Mouse (Mus musculus): ENCODE measurements at regions not wholly inside any gene's neighbourhood (a gene's known extent, or its start where the extent isn't known, plus 50 kb on each side); places are given as distances from the start of the nearest gene placed in this dataset.

DNA sequence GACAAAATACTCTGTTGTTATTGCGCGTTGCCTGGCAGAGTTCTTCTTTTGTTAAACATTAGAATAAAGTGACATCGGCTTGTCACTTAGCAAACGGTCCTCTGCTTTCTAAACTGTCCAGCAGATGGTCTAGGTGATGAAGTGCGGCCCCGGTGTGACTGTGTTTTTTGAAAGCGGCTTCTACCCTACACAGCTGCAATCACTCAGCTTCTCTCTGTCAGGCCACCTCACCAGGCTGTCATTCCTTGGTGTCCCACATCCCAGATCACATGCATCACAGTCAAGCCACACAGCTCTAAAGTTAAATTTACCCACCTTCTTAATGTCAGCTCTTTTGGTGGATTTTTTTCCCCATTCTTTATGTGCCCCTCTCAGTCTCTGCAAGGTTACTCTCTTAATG is 282.0 kb upstream of the Kif2a start:
- no peaks in the 10 kb centered on the region for H3K27me3 ChIP-seq (ENCODE audit: control insufficient read depth, insufficient read depth, low read length)
- H3K9me3 ChIP-seq (ENCODE audit: control insufficient read depth, low read depth, low read length) = no peaks in the 10 kb centered on the region
- ATAC-seq (ENCODE audit: insufficient number of reproducible peaks, insufficient read depth, low FRiP score, low read depth) = no peak
- no peak overlapping the region for H3K4me3 ChIP-seq (ENCODE audit: low read depth, low read length)
- no peaks in the 10 kb centered on the region for H3K36me3 ChIP-seq (ENCODE audit: control insufficient read depth, insufficient read depth, low read length)
- WGBS = 45% methylated on average over 7 of the region's 7 CpGs
- no peak overlapping the region for H3K4me2 ChIP-seq (replicated peaks; ENCODE audit: low read depth, low read length)
- H3K9ac ChIP-seq (replicated peaks; ENCODE audit: low read depth, low read length) = no peak overlapping the region
- no peak overlapping the region for H3K27ac ChIP-seq (ENCODE audit: low read length)
- H3K4me1 ChIP-seq (ENCODE audit: control insufficient read depth, insufficient read depth, low read length) = no peaks in the 10 kb centered on the region

DNA sequence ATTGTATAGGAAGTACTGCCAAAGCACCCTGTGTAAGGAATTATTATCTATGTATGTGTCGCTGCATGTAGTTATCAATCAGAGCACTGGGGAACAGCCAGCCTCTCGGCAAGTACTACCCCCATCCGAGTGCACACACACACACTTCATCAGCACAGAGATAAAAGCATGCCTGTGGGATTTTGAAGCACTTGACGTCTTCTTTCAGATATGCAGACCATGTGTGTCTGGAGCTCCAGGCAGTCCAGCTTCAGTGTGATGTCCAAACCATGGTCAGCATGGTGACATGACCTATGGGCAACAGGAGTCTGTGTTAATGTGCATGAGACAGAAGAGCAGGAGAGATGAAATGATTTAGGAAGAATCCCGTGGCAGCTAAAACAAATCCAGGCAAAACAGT is 281.4 kb upstream of the Kif2a start:
- Histone ChIP-seq H3K4me1 (ENCODE audit: control insufficient read depth, insufficient read depth, low read length) (no peaks in the 10 kb centered on the region), H3K4me3 (ENCODE audit: low read depth, low read length) (no peak overlapping the region), H3K9me3 (ENCODE audit: control insufficient read depth, low read depth, low read length) (no peaks in the 10 kb centered on the region), H3K4me2 (replicated peaks; ENCODE audit: low read depth, low read length) (no peak overlapping the region), H3K27me3 (ENCODE audit: control insufficient read depth, insufficient read depth, low read length) (no peaks in the 10 kb centered on the region), H3K9ac (replicated peaks; ENCODE audit: low read depth, low read length) (no peak overlapping the region), H3K27ac (ENCODE audit: low read length) (no peak overlapping the region), H3K36me3 (ENCODE audit: control insufficient read depth, insufficient read depth, low read length) (no peaks in the 10 kb centered on the region)
- ATAC-seq (ENCODE audit: insufficient number of reproducible peaks, insufficient read depth, low FRiP score, low read depth) = no peak
- 32% methylated on average over 5 of the region's 5 CpGs for WGBS

DNA sequence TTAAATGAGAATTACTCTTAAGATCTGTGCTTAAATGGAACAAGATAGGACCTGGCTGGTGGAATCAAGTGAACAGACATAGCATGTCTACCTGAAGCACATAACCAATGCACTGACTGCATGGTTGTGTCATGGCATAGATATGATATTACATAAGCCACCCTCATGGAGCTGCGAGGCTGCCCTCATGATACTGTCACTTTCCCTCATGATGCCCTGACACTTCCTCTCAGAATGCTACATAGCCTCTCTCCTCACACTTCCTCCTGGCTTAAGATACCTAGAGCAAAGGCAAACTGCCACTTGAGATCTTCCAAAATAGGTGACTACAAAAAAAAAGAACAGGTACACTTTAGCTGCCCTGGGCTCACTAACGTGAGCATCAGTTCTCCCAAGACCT is 278.9 kb upstream of the Kif2a start:
- H3K9ac ChIP-seq (replicated peaks; ENCODE audit: low read depth, low read length) = no peak overlapping the region
- WGBS = 88% methylated on average over 2 of the region's 2 CpGs
- H3K27me3 ChIP-seq (ENCODE audit: control insufficient read depth, insufficient read depth, low read length) = no peaks in the 10 kb centered on the region
- H3K9me3 ChIP-seq (ENCODE audit: control insufficient read depth, low read depth, low read length) = no peaks in the 10 kb centered on the region
- no peaks in the 10 kb centered on the region for H3K4me1 ChIP-seq (ENCODE audit: control insufficient read depth, insufficient read depth, low read length)
- no peak for ATAC-seq (ENCODE audit: insufficient number of reproducible peaks, insufficient read depth, low FRiP score, low read depth)
- H3K36me3 ChIP-seq (ENCODE audit: control insufficient read depth, insufficient read depth, low read length) = no peaks in the 10 kb centered on the region
- H3K4me2 ChIP-seq (replicated peaks; ENCODE audit: low read depth, low read length) = no peak overlapping the region
- no peak overlapping the region for H3K4me3 ChIP-seq (ENCODE audit: low read depth, low read length)
- no peak overlapping the region for H3K27ac ChIP-seq (ENCODE audit: low read length)

DNA sequence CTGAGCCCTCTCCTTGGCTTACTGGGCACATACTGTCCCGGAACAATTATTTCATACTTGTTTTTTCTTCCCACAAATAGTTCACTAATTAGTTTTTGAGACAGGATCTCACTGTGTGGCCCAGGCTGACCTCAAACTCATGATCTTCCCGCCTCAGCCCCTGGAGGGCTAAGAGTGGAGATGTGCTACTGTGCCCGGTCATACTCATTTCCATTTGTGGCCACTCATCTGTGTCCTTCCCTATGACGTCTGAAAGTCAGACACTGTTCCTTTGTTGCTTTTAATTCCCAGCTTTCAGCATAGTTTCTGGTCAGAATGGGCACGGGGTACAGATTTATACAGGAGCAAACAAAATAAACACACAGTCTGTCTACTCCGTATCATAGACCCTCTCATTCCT is 242.7 kb upstream of the Kif2a start:
- Histone ChIP-seq H3K9me3 (ENCODE audit: control insufficient read depth, low read depth, low read length) (no peaks in the 10 kb centered on the region), H3K4me1 (ENCODE audit: control insufficient read depth, insufficient read depth, low read length) (no peaks in the 10 kb centered on the region), H3K27me3 (ENCODE audit: control insufficient read depth, insufficient read depth, low read length) (no peaks in the 10 kb centered on the region), H3K9ac (replicated peaks; ENCODE audit: low read depth, low read length) (no peak overlapping the region), H3K4me3 (ENCODE audit: low read depth, low read length) (no peak overlapping the region), H3K27ac (ENCODE audit: low read length) (no peak overlapping the region), H3K4me2 (replicated peaks; ENCODE audit: low read depth, low read length) (no peak overlapping the region), H3K36me3 (ENCODE audit: control insufficient read depth, insufficient read depth, low read length) (no peaks in the 10 kb centered on the region)
- WGBS = 66% methylated on average over 6 of the region's 6 CpGs
- no peak for ATAC-seq (ENCODE audit: insufficient number of reproducible peaks, insufficient read depth, low FRiP score, low read depth)

DNA sequence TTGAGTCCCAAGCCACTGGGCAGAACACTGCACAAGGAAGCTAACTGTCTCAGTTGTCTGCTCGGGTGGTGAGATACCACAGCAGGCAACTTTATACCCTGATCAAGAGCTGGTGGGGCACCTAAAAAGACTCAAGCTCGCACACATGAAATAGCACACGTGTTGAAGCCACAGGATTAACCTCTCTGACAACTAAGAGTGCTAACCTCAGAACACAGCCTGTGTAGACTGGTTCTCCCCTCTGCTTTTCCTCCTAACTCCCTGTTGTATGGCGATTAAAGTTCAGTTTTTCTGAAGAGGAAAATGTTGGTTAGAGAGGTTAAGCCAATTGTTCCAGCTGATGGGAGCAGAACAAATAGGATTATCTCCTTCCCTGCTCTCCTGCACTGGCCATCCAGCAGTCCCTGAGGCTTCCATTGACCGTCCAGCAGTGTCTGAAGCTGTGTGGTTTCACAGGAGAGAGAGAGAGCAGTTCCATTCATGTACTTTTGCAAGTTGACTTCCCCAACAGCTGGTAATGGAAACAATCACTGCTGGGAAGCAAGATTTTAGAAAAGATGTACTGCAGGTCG is 239.6 kb upstream of the Kif2a start:
- no peak for ATAC-seq (ENCODE audit: insufficient number of reproducible peaks, insufficient read depth, low FRiP score, low read depth)
- Histone ChIP-seq H3K9me3 (ENCODE audit: control insufficient read depth, low read depth, low read length) (no peaks in the 10 kb centered on the region), H3K4me1 (ENCODE audit: control insufficient read depth, insufficient read depth, low read length) (no peaks in the 10 kb centered on the region), H3K27me3 (ENCODE audit: control insufficient read depth, insufficient read depth, low read length) (no peaks in the 10 kb centered on the region), H3K27ac (ENCODE audit: low read length) (no peak overlapping the region), H3K36me3 (ENCODE audit: control insufficient read depth, insufficient read depth, low read length) (no peaks in the 10 kb centered on the region), H3K4me2 (replicated peaks; ENCODE audit: low read depth, low read length) (no peak overlapping the region), H3K9ac (replicated peaks; ENCODE audit: low read depth, low read length) (no peak overlapping the region), H3K4me3 (ENCODE audit: low read depth, low read length) (no peak overlapping the region)
- WGBS = 78% methylated on average over 6 of the region's 6 CpGs

DNA sequence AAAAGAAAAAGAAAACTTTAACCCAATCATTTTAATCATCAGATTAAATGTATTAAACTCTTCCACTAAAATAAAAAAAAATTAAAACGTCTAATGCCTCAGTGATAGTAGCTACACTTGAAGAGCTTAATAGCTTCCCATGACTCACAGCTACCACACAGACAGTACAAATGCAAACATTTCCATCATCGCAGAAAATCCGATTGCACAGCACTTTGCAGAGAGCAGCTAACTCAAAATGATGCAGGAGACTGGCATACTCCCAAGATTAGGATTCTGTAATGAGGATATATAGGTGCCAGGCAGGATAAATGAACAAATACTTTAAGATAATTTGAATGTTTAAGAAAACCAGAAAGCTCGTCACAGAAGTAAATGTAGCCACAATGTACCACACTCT is 238.3 kb upstream of the Kif2a start:
- Histone ChIP-seq H3K9me3 (ENCODE audit: control insufficient read depth, low read depth, low read length) (no peaks in the 10 kb centered on the region), H3K4me1 (ENCODE audit: control insufficient read depth, insufficient read depth, low read length) (no peaks in the 10 kb centered on the region), H3K27ac (ENCODE audit: low read length) (no peak overlapping the region), H3K9ac (replicated peaks; ENCODE audit: low read depth, low read length) (no peak overlapping the region), H3K4me2 (replicated peaks; ENCODE audit: low read depth, low read length) (no peak overlapping the region), H3K27me3 (ENCODE audit: control insufficient read depth, insufficient read depth, low read length) (no peaks in the 10 kb centered on the region), H3K4me3 (ENCODE audit: low read depth, low read length) (no peak overlapping the region), H3K36me3 (ENCODE audit: control insufficient read depth, insufficient read depth, low read length) (no peaks in the 10 kb centered on the region)
- WGBS = 70% methylated on average over 4 of the region's 4 CpGs
- ATAC-seq (ENCODE audit: insufficient number of reproducible peaks, insufficient read depth, low FRiP score, low read depth) = no peak

DNA sequence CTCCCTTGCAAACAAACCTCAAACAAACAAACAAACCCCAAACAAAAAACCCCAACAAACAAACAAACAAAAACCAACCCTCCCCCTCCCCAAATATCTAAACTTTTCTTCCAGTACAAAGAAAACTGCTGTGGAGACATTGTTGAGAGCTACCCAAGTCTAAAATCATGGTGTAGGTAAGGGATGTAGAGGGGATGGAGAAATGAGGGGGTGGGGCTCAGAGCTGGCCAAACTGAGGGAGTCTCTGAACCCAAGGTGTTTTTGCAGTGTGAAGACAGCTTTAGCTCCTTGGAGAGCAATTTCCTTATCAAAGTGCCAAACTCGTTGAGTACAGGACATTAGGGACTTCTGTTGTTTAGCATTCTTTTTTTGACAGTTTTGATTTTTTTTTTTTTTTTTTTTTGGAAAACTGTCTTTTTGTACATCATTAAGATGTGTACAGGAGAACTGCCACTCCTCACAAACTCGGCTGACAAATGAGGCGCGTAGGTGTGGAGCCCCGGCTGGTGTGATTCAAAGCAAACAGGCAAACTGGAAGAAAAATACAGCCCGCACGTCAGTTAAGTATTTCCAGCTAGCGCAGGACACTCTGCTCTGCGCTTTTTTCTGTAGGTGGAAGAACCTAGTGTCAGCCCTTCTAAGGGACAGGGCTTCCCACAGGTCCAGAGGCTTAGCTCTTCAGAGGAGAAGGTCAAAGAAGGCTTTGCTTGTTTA is 226.0 kb upstream of the Kif2a start:
- Histone ChIP-seq H3K9ac (replicated peaks; ENCODE audit: low read depth, low read length) (no peak overlapping the region), H3K27ac (ENCODE audit: low read length) (no peak overlapping the region), H3K4me2 (replicated peaks; ENCODE audit: low read depth, low read length) (no peak overlapping the region), H3K4me1 (ENCODE audit: control insufficient read depth, insufficient read depth, low read length) (no peaks in the 10 kb centered on the region), H3K27me3 (ENCODE audit: control insufficient read depth, insufficient read depth, low read length) (no peaks in the 10 kb centered on the region), H3K36me3 (ENCODE audit: control insufficient read depth, insufficient read depth, low read length) (no peaks in the 10 kb centered on the region), H3K9me3 (ENCODE audit: control insufficient read depth, low read depth, low read length) (no peaks in the 10 kb centered on the region), H3K4me3 (ENCODE audit: low read depth, low read length) (no peak overlapping the region)
- no peak for ATAC-seq (ENCODE audit: insufficient number of reproducible peaks, insufficient read depth, low FRiP score, low read depth)
- WGBS = 21% methylated on average over 9 of the region's 9 CpGs

DNA sequence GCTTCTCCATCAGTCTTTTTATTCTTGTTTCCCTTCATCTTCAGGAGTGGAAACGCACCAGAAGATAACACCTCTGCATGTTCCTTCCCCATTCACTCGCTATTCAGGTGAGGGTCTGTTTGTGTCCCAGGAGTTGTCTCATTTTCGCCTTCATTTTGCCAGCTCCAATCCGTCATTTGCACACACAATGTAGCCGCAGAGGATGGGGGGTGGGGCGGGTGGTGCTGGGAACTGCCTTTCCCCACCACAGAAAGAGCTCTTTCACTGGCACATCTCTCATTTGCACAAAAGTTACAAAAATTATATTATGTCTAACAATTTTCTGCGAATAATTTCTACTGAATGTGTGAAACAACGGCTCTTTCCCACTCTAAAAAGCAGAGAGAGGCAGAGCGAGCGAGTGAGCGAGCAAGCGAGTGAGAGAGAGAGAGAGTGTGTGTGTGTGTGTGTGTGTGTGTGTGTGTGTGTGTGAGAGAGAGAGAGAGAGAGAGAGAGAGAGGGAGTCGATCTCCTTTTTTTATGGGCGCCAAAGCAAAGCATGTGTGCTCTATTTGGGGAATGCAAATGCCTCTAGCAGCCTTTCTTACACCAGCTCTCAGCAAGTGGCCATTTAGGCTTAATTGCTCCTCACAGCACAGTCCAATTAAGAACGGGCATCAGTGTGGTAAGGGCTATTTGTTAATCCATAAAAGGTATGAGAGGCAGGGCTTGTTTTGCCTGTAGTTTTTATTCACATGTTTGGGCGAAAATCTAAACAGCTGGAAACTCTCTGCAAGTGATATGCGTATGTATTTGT is 225.2 kb upstream of the Kif2a start:
- ATAC-seq (ENCODE audit: insufficient number of reproducible peaks, insufficient read depth, low FRiP score, low read depth) = no peak
- H3K4me2 ChIP-seq (replicated peaks; ENCODE audit: low read depth, low read length) = 0 out of 2 replicates have a peak overlapping the region, but pooled peaks have one; percentile 1
- H3K27ac ChIP-seq (ENCODE audit: low read length) = no peak overlapping the region
- no peak overlapping the region for H3K4me3 ChIP-seq (ENCODE audit: low read depth, low read length)
- H3K4me1 ChIP-seq (ENCODE audit: control insufficient read depth, insufficient read depth, low read length) = no peaks in the 10 kb centered on the region
- no peaks in the 10 kb centered on the region for H3K36me3 ChIP-seq (ENCODE audit: control insufficient read depth, insufficient read depth, low read length)
- H3K9me3 ChIP-seq (ENCODE audit: control insufficient read depth, low read depth, low read length) = no peaks in the 10 kb centered on the region
- H3K27me3 ChIP-seq (ENCODE audit: control insufficient read depth, insufficient read depth, low read length) = no peaks in the 10 kb centered on the region
- WGBS = 35% methylated on average over 17 of the region's 17 CpGs
- no peak overlapping the region for H3K9ac ChIP-seq (replicated peaks; ENCODE audit: low read depth, low read length)

All from stomach, embryonic 14.5 days (tissue).